Mouse (Mus musculus): ENCODE data around the gene Pomgnt1. TPM values are rescaled to one million over a fixed set of nuclear protein-coding genes. Genes with fewer than 3 reads are reported as not detected.

The Pomgnt1 gene
- polyA plus RNA-seq, 1 experiment from 2014 or later: 60.2 TPM

- no peak overlapping the region for H3K4me3 ChIP-seq (ENCODE audit: low read length)
- no peaks in the 10 kb centered on the region for H3K27me3 ChIP-seq (ENCODE audit: control insufficient read depth, insufficient read depth, low read length)
- no peak for ATAC-seq (replicated peaks; ENCODE audit: extremely low read depth, insufficient read depth, low FRiP score)
- H3K9me3 ChIP-seq (replicated peaks; ENCODE audit: control insufficient read depth, low read length): no peaks in the 10 kb centered on the region
- H3K36me3 ChIP-seq (ENCODE audit: control insufficient read depth, insufficient read depth): no peaks in the 10 kb centered on the region
- H3K27ac ChIP-seq (ENCODE audit: low read length): no peak overlapping the region
- 39% methylated on average over 9 of the region's 9 CpGs for WGBS
- no peaks in the 10 kb centered on the region for H3K4me1 ChIP-seq (ENCODE audit: control insufficient read depth, insufficient read depth, low read length)
- H3K9ac ChIP-seq (ENCODE audit: low read length): no peak overlapping the region
- H3K4me2 ChIP-seq (ENCODE audit: low read depth, low read length): no peak overlapping the region
Observed at GRCm38 (mm10) chr4:116193583-116194383, 70.1 kb downstream of the Pomgnt1 start.

DNA sequence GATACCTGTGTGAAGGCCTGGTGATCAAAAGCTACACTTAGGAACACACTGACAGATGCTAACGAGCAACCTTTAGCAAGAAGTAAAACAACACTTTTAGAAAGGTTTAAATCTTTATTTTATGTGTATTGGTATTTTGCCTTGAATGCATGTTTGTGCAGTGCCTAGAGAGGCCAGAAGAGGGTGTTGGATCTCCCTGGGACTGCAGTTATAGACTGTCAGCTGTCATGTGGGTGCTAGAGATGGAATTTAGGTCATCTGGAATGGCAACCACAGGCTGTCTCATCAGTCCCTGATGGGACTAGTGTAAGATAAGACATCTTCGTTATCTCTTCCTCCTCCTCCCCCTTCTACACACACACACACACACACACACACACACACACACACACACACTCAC lies 74.8 kb downstream of the Pomgnt1 start:
- WGBS: 68% methylated on average over 2 of the region's 2 CpGs
- no peaks in the 10 kb centered on the region for H3K27me3 ChIP-seq (ENCODE audit: control insufficient read depth, insufficient read depth, low read length)
- no peak overlapping the region for H3K27ac ChIP-seq (ENCODE audit: low read length)
- H3K36me3 ChIP-seq (ENCODE audit: control insufficient read depth, insufficient read depth): no peaks in the 10 kb centered on the region
- no peak overlapping the region for H3K9ac ChIP-seq (ENCODE audit: low read length)
- H3K9me3 ChIP-seq (replicated peaks; ENCODE audit: control insufficient read depth, low read length): no peaks in the 10 kb centered on the region
- ATAC-seq (replicated peaks; ENCODE audit: extremely low read depth, insufficient read depth, low FRiP score): no peak
- H3K4me1 ChIP-seq (ENCODE audit: control insufficient read depth, insufficient read depth, low read length): no peaks in the 10 kb centered on the region
- no peak overlapping the region for H3K4me2 ChIP-seq (ENCODE audit: low read depth, low read length)
- no peak overlapping the region for H3K4me3 ChIP-seq (ENCODE audit: low read length)

- no peak overlapping the region for H3K27ac ChIP-seq (ENCODE audit: low read length)
- no peaks in the 10 kb centered on the region for H3K27me3 ChIP-seq (ENCODE audit: control insufficient read depth, insufficient read depth, low read length)
- no peak overlapping the region for H3K4me2 ChIP-seq (ENCODE audit: low read depth, low read length)
- 58% methylated on average over 3 of the region's 3 CpGs for WGBS
- H3K9ac ChIP-seq (ENCODE audit: low read length): no peak overlapping the region
- no peaks in the 10 kb centered on the region for H3K36me3 ChIP-seq (ENCODE audit: control insufficient read depth, insufficient read depth)
- no peak overlapping the region for H3K4me3 ChIP-seq (ENCODE audit: low read length)
- H3K9me3 ChIP-seq (replicated peaks; ENCODE audit: control insufficient read depth, low read length): no peaks in the 10 kb centered on the region
- no peaks in the 10 kb centered on the region for H3K4me1 ChIP-seq (ENCODE audit: control insufficient read depth, insufficient read depth, low read length)
- no peak for ATAC-seq (replicated peaks; ENCODE audit: extremely low read depth, insufficient read depth, low FRiP score)
Observed at GRCm38 (mm10) chr4:116204422-116204821, 80.8 kb downstream of the Pomgnt1 start.

GRCm38 (mm10) chr4:116206531-116206930 lies 82.9 kb downstream of the Pomgnt1 start:
- H3K27ac ChIP-seq (ENCODE audit: low read length): no peak overlapping the region
- H3K9ac ChIP-seq (ENCODE audit: low read length): no peak overlapping the region
- no peaks in the 10 kb centered on the region for H3K4me1 ChIP-seq (ENCODE audit: control insufficient read depth, insufficient read depth, low read length)
- no peaks in the 10 kb centered on the region for H3K36me3 ChIP-seq (ENCODE audit: control insufficient read depth, insufficient read depth)
- no peak for ATAC-seq (replicated peaks; ENCODE audit: extremely low read depth, insufficient read depth, low FRiP score)
- no peak overlapping the region for H3K4me2 ChIP-seq (ENCODE audit: low read depth, low read length)
- no peaks in the 10 kb centered on the region for H3K27me3 ChIP-seq (ENCODE audit: control insufficient read depth, insufficient read depth, low read length)
- 79% methylated on average over 4 of the region's 4 CpGs for WGBS
- no peak overlapping the region for H3K4me3 ChIP-seq (ENCODE audit: low read length)
- no peaks in the 10 kb centered on the region for H3K9me3 ChIP-seq (replicated peaks; ENCODE audit: control insufficient read depth, low read length)

DNA sequence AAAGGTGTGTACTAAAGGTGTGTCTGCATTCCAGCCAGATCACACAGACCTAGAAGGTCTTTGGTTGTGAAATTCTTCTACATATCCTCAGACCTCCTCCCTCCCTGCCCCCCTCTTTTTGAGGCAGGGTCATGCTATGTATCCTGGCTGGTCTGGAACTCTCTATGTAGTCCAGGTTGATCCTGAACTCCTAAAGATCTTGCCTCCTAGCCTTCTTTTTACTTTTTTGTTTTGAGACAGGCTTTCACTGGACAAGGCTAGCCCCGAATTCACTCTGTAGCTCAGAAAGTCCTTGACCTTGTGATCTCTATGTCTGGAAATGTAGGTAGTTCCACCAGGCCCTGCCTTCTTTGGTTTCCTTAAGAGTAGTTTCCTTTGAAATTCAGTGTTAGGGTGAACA lies 85.3 kb downstream of the Pomgnt1 start:
- Histone ChIP-seq H3K4me2 (ENCODE audit: low read depth, low read length) (no peak overlapping the region), H3K4me1 (ENCODE audit: control insufficient read depth, insufficient read depth, low read length) (no peaks in the 10 kb centered on the region), H3K36me3 (ENCODE audit: control insufficient read depth, insufficient read depth) (no peaks in the 10 kb centered on the region), H3K9me3 (replicated peaks; ENCODE audit: control insufficient read depth, low read length) (no peaks in the 10 kb centered on the region), H3K27me3 (ENCODE audit: control insufficient read depth, insufficient read depth, low read length) (no peaks in the 10 kb centered on the region), H3K27ac (ENCODE audit: low read length) (no peak overlapping the region), H3K9ac (ENCODE audit: low read length) (no peak overlapping the region), H3K4me3 (ENCODE audit: low read length) (no peak overlapping the region)
- 72% methylated on average over 1 of the region's 1 CpGs for WGBS
- ATAC-seq (replicated peaks; ENCODE audit: extremely low read depth, insufficient read depth, low FRiP score): no peak

Other genes with a start within 250 kb of the Pomgnt1 start
- gene Kncn, start 239.4 kb upstream of the Pomgnt1 start, polyA plus RNA-seq (2015; fragmentation: Nextera tagmentation; extraction: Ambion mirVana): not detected in 2 replicates
- not detected in 2 replicates for gene 6430628N08Rik, start 233.2 kb upstream of the Pomgnt1 start, polyA plus RNA-seq (2015; fragmentation: Nextera tagmentation; extraction: Ambion mirVana)
- 0.06 TPM in 1 of 2 replicates, not detected in the other for gene Dmbx1, start 183.9 kb upstream of the Pomgnt1 start, polyA plus RNA-seq (2015; fragmentation: Nextera tagmentation; extraction: Ambion mirVana)
- 2.1 and 2.7 TPM in 2 replicates for gene Faah, start 105.9 kb upstream of the Pomgnt1 start, polyA plus RNA-seq (2015; fragmentation: Nextera tagmentation; extraction: Ambion mirVana)
- 32.4 and 33.6 TPM in 2 replicates for gene Nsun4, start 70.0 kb upstream of the Pomgnt1 start, polyA plus RNA-seq (2015; fragmentation: Nextera tagmentation; extraction: Ambion mirVana)
- gene Uqcrh, start 48.8 kb upstream of the Pomgnt1 start, polyA plus RNA-seq (2015; fragmentation: Nextera tagmentation; extraction: Ambion mirVana): 1,257 and 1,258 TPM in 2 replicates
- 53.8 and 55.3 TPM in 2 replicates for gene Lrrc41, start 48.6 kb upstream of the Pomgnt1 start, polyA plus RNA-seq (2015; fragmentation: Nextera tagmentation; extraction: Ambion mirVana)
- gene Rad54l, start 150 bp upstream of the Pomgnt1 start, polyA plus RNA-seq (2015; fragmentation: Nextera tagmentation; extraction: Ambion mirVana): 18.5 and 20.2 TPM in 2 replicates
- gene Lurap1, start 27.5 kb downstream of the Pomgnt1 start, polyA plus RNA-seq (2015; fragmentation: Nextera tagmentation; extraction: Ambion mirVana): 2.3 and 2.9 TPM in 2 replicates
- 1.9 and 3.2 TPM in 2 replicates for gene Tspan1, start 43.8 kb downstream of the Pomgnt1 start, polyA plus RNA-seq (2015; fragmentation: Nextera tagmentation; extraction: Ambion mirVana)
- gene 1700042G07Rik, start 49.5 kb downstream of the Pomgnt1 start, polyA plus RNA-seq (2015; fragmentation: Nextera tagmentation; extraction: Ambion mirVana): not detected in 2 replicates
- not detected in 2 replicates for gene Gm49337, start 49.5 kb downstream of the Pomgnt1 start, polyA plus RNA-seq (2015; fragmentation: Nextera tagmentation; extraction: Ambion mirVana)
- 9.0 and 11.2 TPM in 2 replicates for gene Pik3r3, start 97.8 kb downstream of the Pomgnt1 start, polyA plus RNA-seq (2015; fragmentation: Nextera tagmentation; extraction: Ambion mirVana)

All from heart, embryonic 16.5 days (tissue).